Mouse (Mus musculus) liver, postnatal 0 days (tissue): ENCODE results near the gene Agt.

Experiments
- CTCF ChIP-seq: sonication (generic); IDR thresholded peaks from 2 replicates; pipeline ENCODE4 v1.5.1; 2016; ENCODE audit warnings: antibody characterized with exemption, low read depth
- EP300 ChIP-seq: IDR thresholded peaks from 2 replicates; pipeline ENCODE4 v1.6.1; 2016; ENCODE audit warnings: antibody characterized with exemption, low read depth, mild to moderate bottlenecking

- TF ChIP-seq CTCF (no peak), EP300 (no peak)
Measured at GRCm38 (mm10) chr8:124556164-124556563, 13.3 kb downstream of the Agt start.
